Mouse (Mus musculus): ENCODE results near the gene Lrrc74a. TPM values are rescaled to one million over a fixed set of nuclear protein-coding genes. Genes with fewer than 3 reads are reported as not detected.

Gene Lrrc74a
- polyA plus RNA-seq, 1 experiment from 2014 or later: not detected

DNA sequence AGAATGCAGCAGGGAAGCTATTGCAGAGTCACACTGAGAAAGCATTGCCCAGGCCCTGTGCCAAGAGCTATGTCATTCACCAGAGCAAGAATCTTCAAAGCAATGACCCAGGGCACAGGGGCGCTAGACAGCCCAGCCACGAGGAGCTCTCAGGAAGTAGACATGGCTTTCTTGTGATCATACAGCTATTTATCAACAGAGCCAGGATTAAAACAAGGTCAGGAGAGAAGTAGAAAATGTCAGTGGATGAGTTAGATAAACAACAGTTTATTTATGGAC, 56.6 kb downstream of the Lrrc74a start:
- ATAC-seq (ENCODE audit: low read depth): no peak
- WGBS (ENCODE audit: insufficient replicate concordance): 17% methylated on average over 2 of the region's 2 CpGs
- no peaks in the 10 kb centered on the region for H3K36me3 ChIP-seq (ENCODE audit: control insufficient read depth, insufficient read depth)

DNA sequence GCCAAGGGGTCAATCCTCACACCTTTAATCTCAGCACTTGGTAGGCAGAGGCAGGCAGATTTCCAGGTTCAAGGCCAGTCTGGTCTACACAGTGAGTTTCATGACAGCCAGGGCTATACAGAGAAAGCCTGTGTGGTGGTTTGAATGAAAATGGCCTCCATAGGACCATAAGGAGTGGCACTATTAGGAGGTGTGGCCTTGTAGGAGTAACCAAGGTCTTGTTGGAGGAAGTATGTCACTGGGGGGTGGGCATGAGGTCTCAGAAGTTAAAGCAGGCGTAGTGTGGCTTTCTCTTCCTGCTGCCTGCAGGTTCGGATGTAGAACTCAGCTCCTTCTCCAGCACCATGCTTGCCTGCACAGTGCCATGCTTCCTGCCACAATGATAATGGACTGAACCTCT, 57.8 kb downstream of the Lrrc74a start:
- WGBS (ENCODE audit: insufficient replicate concordance): 57% methylated on average over 2 of the region's 2 CpGs
- no peak overlapping the region for H3K27ac ChIP-seq (ENCODE audit: low read length)
- H3K9ac ChIP-seq (ENCODE audit: low read depth, low read length): no peak overlapping the region
- ATAC-seq (ENCODE audit: low read depth): no peak
- peaks cover 6% of the 10 kb centered on the region for H3K4me1 ChIP-seq (ENCODE audit: control insufficient read depth, low read depth, low read length)
- H3K36me3 ChIP-seq (ENCODE audit: control insufficient read depth, insufficient read depth): no peaks in the 10 kb centered on the region
- no peak overlapping the region for H3K4me3 ChIP-seq (ENCODE audit: low read depth, low read length)
- H3K9me3 ChIP-seq (replicated peaks; ENCODE audit: control insufficient read depth, low read length): no peaks in the 10 kb centered on the region
- H3K4me2 ChIP-seq (ENCODE audit: low read depth, low read length): no peak overlapping the region
- H3K27me3 ChIP-seq (ENCODE audit: control insufficient read depth, insufficient read depth, low read depth, low read length): no peaks in the 10 kb centered on the region

More for the DNA sequence above, 56.6 kb downstream of the Lrrc74a start:
- Histone ChIP-seq H3K4me2 (ENCODE audit: low read depth, low read length) (no peak overlapping the region), H3K27ac (ENCODE audit: low read length) (no peak overlapping the region), H3K9ac (ENCODE audit: low read depth, low read length) (no peak overlapping the region), H3K9me3 (replicated peaks; ENCODE audit: control insufficient read depth, low read length) (no peaks in the 10 kb centered on the region), H3K4me3 (ENCODE audit: low read depth, low read length) (no peak overlapping the region), H3K27me3 (ENCODE audit: control insufficient read depth, insufficient read depth, low read depth, low read length) (no peaks in the 10 kb centered on the region), H3K4me1 (ENCODE audit: control insufficient read depth, low read depth, low read length) (peaks cover 6% of the 10 kb centered on the region)

GRCm38 (mm10) chr12:86793830-86794229, 59.7 kb downstream of the Lrrc74a start:
- H3K9me3 ChIP-seq (replicated peaks; ENCODE audit: control insufficient read depth, low read length): no peaks in the 10 kb centered on the region
- H3K9ac ChIP-seq (ENCODE audit: low read depth, low read length): no peak overlapping the region
- H3K36me3 ChIP-seq (ENCODE audit: control insufficient read depth, insufficient read depth): no peaks in the 10 kb centered on the region
- WGBS (ENCODE audit: insufficient replicate concordance): 59% methylated on average over 3 of the region's 3 CpGs
- H3K4me3 ChIP-seq (ENCODE audit: low read depth, low read length): no peak overlapping the region
- H3K4me2 ChIP-seq (ENCODE audit: low read depth, low read length): no peak overlapping the region
- H3K27me3 ChIP-seq (ENCODE audit: control insufficient read depth, insufficient read depth, low read depth, low read length): no peaks in the 10 kb centered on the region
- no peak overlapping the region for H3K27ac ChIP-seq (ENCODE audit: low read length)
- H3K4me1 ChIP-seq (ENCODE audit: control insufficient read depth, low read depth, low read length): peaks cover 6% of the 10 kb centered on the region
- 0 out of 2 replicates have a peak, but pooled peaks have one; percentile 10 for ATAC-seq (ENCODE audit: low read depth)

DNA sequence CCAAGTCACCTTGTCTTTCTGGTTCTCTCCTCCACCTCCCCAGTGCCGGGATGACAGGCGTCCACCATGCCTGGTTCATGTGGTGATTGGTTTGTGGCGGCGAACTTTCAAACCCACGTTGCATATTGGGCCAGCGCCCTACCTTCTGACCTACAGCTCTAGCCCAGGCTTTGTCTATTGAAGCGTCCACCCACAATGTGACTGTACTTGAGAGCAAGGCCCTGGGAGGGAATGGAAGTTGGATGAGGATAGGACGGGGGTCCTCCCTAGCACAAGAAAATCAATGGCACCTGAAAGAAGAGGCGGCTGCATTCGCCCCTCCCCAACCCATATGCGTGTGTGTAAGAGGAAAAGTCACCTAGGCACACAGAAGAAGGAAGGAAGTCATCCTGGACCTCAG, 60.2 kb downstream of the Lrrc74a start:
- H3K9ac ChIP-seq (ENCODE audit: low read depth, low read length): no peak overlapping the region
- no peak overlapping the region for H3K4me2 ChIP-seq (ENCODE audit: low read depth, low read length)
- 72% methylated on average over 11 of the region's 11 CpGs for WGBS (ENCODE audit: insufficient replicate concordance)
- H3K4me3 ChIP-seq (ENCODE audit: low read depth, low read length): no peak overlapping the region
- no peak overlapping the region for H3K27ac ChIP-seq (ENCODE audit: low read length)
- H3K4me1 ChIP-seq (ENCODE audit: control insufficient read depth, low read depth, low read length): peaks cover 11% of the 10 kb centered on the region
- H3K9me3 ChIP-seq (replicated peaks; ENCODE audit: control insufficient read depth, low read length): no peaks in the 10 kb centered on the region
- no peaks in the 10 kb centered on the region for H3K27me3 ChIP-seq (ENCODE audit: control insufficient read depth, insufficient read depth, low read depth, low read length)
- ATAC-seq (ENCODE audit: low read depth): no peak
- no peaks in the 10 kb centered on the region for H3K36me3 ChIP-seq (ENCODE audit: control insufficient read depth, insufficient read depth)

GRCm38 (mm10) chr12:86795076-86795837, 61.1 kb downstream of the Lrrc74a start:
- H3K4me1 ChIP-seq (ENCODE audit: control insufficient read depth, low read depth, low read length): peaks cover 14% of the 10 kb centered on the region
- H3K27ac ChIP-seq (ENCODE audit: low read length): peak overlapping the region; percentile 2; the same call in 1 of the 2 replicates
- 0 out of 2 replicates have a peak, but pooled peaks have one; percentile 8 for ATAC-seq (ENCODE audit: low read depth)
- no peaks in the 10 kb centered on the region for H3K36me3 ChIP-seq (ENCODE audit: control insufficient read depth, insufficient read depth)
- H3K4me2 ChIP-seq (ENCODE audit: low read depth, low read length): peak overlapping the region; percentile 14; the same call in 1 of the 2 replicates
- WGBS (ENCODE audit: insufficient replicate concordance): 59% methylated on average over 7 of the region's 7 CpGs
- no peak overlapping the region for H3K4me3 ChIP-seq (ENCODE audit: low read depth, low read length)
- no peak overlapping the region for H3K9ac ChIP-seq (ENCODE audit: low read depth, low read length)
- H3K9me3 ChIP-seq (replicated peaks; ENCODE audit: control insufficient read depth, low read length): no peaks in the 10 kb centered on the region
- no peaks in the 10 kb centered on the region for H3K27me3 ChIP-seq (ENCODE audit: control insufficient read depth, insufficient read depth, low read depth, low read length)

GRCm38 (mm10) chr12:86795838-86796232, 61.7 kb downstream of the Lrrc74a start:
- ATAC-seq (ENCODE audit: low read depth): peak; percentile 74
- Histone ChIP-seq H3K27me3 (ENCODE audit: control insufficient read depth, insufficient read depth, low read depth, low read length) (no peaks in the 10 kb centered on the region), H3K36me3 (ENCODE audit: control insufficient read depth, insufficient read depth) (no peaks in the 10 kb centered on the region), H3K4me1 (ENCODE audit: control insufficient read depth, low read depth, low read length) (peaks cover 20% of the 10 kb centered on the region), H3K4me2 (ENCODE audit: low read depth, low read length) (peak overlapping the region; percentile 14; the same call in 1 of the 2 replicates), H3K9ac (ENCODE audit: low read depth, low read length) (no peak overlapping the region), H3K9me3 (replicated peaks; ENCODE audit: control insufficient read depth, low read length) (no peaks in the 10 kb centered on the region), H3K4me3 (ENCODE audit: low read depth, low read length) (no peak overlapping the region), H3K27ac (ENCODE audit: low read length) (peak overlapping the region; percentile 2; the same call in 1 of the 2 replicates)
- 1% methylated on average over 4 of the region's 4 CpGs for WGBS (ENCODE audit: insufficient replicate concordance)

DNA sequence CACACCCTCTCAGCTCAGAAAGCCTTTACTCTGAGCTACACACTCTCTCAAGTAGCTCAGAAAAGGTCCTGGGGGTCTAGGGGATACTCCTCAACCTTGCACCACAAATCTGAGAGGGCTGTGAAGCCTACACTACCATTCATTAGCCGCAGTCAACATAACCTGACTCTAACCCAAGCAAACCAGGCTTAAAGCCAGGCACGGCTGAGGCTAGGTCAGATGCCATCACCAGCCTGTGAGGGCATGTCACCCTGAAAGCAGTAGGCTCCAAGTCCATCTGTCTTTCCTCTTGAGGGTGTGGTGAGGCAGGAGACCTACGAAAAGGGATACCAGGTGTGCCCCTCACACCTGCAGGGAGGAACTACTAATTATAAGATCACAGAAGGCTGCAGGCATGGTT, 62.2 kb downstream of the Lrrc74a start:
- no peak for ATAC-seq (ENCODE audit: low read depth)
- Histone ChIP-seq H3K4me3 (ENCODE audit: low read depth, low read length) (no peak overlapping the region), H3K9me3 (replicated peaks; ENCODE audit: control insufficient read depth, low read length) (no peaks in the 10 kb centered on the region), H3K36me3 (ENCODE audit: control insufficient read depth, insufficient read depth) (no peaks in the 10 kb centered on the region), H3K4me1 (ENCODE audit: control insufficient read depth, low read depth, low read length) (peaks cover 25% of the 10 kb centered on the region), H3K9ac (ENCODE audit: low read depth, low read length) (no peak overlapping the region), H3K4me2 (ENCODE audit: low read depth, low read length) (no peak overlapping the region), H3K27me3 (ENCODE audit: control insufficient read depth, insufficient read depth, low read depth, low read length) (no peaks in the 10 kb centered on the region), H3K27ac (ENCODE audit: low read length) (no peak overlapping the region)
- WGBS (ENCODE audit: insufficient replicate concordance): 62% methylated on average over 3 of the region's 3 CpGs

- Histone ChIP-seq H3K4me1 (ENCODE audit: control insufficient read depth, low read depth, low read length) (peaks cover 35% of the 10 kb centered on the region), H3K4me2 (ENCODE audit: low read depth, low read length) (no peak overlapping the region), H3K27me3 (ENCODE audit: control insufficient read depth, insufficient read depth, low read depth, low read length) (no peaks in the 10 kb centered on the region), H3K9ac (ENCODE audit: low read depth, low read length) (no peak overlapping the region), H3K9me3 (replicated peaks; ENCODE audit: control insufficient read depth, low read length) (no peaks in the 10 kb centered on the region), H3K4me3 (ENCODE audit: low read depth, low read length) (no peak overlapping the region), H3K36me3 (ENCODE audit: control insufficient read depth, insufficient read depth) (no peaks in the 10 kb centered on the region), H3K27ac (ENCODE audit: low read length) (no peak overlapping the region)
- 55% methylated on average over 4 of the region's 4 CpGs for WGBS (ENCODE audit: insufficient replicate concordance)
- ATAC-seq (ENCODE audit: low read depth): no peak
Measured at GRCm38 (mm10) chr12:86797771-86798170, 63.6 kb downstream of the Lrrc74a start.

DNA sequence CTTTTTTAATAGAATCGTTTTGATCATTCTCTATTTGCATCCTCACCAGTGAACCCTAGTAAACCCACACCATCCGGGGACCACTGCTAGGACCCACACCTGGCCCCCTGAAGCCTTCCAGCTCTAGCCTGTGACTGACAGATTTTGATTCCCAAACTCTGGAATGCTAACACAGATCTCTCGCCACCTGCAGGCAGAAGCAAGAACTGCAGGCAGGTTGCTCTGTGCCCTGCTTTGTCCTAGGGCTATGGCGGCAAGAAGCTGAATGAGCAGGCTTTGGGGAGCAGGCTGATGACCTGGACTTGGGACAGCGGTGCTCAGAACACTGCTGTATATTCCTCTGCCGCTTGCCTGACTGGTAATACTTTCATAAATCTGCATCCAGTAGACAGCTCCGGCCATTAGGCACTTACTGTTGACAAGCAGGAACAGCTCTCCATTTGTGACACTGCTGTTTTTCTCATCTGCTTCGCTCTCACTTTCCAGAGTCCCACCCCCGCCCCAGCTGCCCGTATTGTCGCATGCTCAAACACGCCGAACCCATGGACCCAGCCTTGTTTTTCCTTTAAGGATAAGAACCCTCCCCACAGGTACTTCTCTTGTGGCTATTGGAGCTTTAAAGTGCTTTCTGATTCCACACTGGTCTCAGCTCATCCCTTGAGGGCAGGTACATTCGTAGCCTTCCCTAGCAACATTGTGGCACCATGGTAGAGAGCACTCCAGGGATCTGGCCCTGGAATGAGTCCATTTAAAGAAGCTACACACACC, 64.8 kb downstream of the Lrrc74a start:
- no peaks in the 10 kb centered on the region for H3K27me3 ChIP-seq (ENCODE audit: control insufficient read depth, insufficient read depth, low read depth, low read length)
- ATAC-seq (ENCODE audit: low read depth): no peak
- 40% methylated on average over 14 of the region's 14 CpGs for WGBS (ENCODE audit: insufficient replicate concordance)
- H3K4me2 ChIP-seq (ENCODE audit: low read depth, low read length): no peak overlapping the region
- H3K4me3 ChIP-seq (ENCODE audit: low read depth, low read length): no peak overlapping the region
- peak overlapping the region; percentile 33; the same call in 1 of the 2 replicates for H3K27ac ChIP-seq (ENCODE audit: low read length)
- H3K9me3 ChIP-seq (replicated peaks; ENCODE audit: control insufficient read depth, low read length): no peaks in the 10 kb centered on the region
- H3K36me3 ChIP-seq (ENCODE audit: control insufficient read depth, insufficient read depth): no peaks in the 10 kb centered on the region
- no peak overlapping the region for H3K9ac ChIP-seq (ENCODE audit: low read depth, low read length)
- peaks cover 35% of the 10 kb centered on the region for H3K4me1 ChIP-seq (ENCODE audit: control insufficient read depth, low read depth, low read length)
